Comparison of ENCODE assay signal across 29 mouse cellular contexts in the genomic region with DNA sequence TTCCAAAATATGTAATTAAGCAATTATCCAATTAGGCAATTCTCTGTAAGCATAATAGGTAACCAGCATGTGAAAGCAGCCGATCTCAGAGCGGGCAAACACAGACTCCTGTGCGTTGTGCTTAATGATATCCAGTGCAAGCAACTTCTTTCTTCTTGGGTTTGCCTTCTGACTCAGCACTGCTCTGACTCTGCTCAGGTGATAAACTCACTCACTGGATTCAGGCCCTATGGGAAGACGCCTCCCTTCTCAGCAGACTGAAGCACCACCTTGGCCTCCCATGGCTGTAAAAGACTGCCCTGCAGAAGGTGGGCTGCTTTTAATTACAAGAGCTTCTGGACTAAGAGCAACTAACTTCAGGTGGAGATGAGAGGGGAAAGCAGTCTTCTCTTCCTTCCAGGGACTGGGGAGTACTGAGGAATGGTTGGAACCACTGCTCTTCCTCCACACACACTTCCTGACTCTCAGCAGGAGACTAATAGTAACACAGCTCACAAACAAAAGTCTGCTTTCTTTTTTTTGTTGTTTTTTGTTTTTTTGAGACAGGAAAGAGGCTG. TPM values are rescaled to one million over a fixed set of nuclear protein-coding genes. Genes with fewer than 3 reads are reported as not detected.
DNase-seq lines count a peak whose midpoint lies in the region; ATAC-seq lines count a peak whose summit lies in the region.
"Had no signal": no experiment of that assay in that cellular context is flagged by ENCODE, and none has a peak within 500 bp of the region (broad histone marks: within the 10 kb centered on the region; RNA-seq: fewer than 3 reads in every experiment).

No protein-coding gene starts in this region.

- no peaks in the 10 kb centered on the region for H3K9me3 ChIP-seq in heart, embryonic 10.5 days
- H3K9me3 ChIP-seq in liver, embryonic 12.5 days (replicated peaks) = no peaks in the 10 kb centered on the region
- H3K9me3 ChIP-seq in embryonic facial prominence, embryonic 10.5 days = no peaks in the 10 kb centered on the region
- H3K9me3 ChIP-seq: forebrain, embryonic 10.5 days; G1E; heart, embryonic 15.5 days; liver, embryonic 13.5 days; lung, embryonic 15.5 days; neural tube, embryonic 12.5 days had no signal

- peaks cover 36% of the 10 kb centered on the region for H3K4me1 ChIP-seq in heart, embryonic 10.5 days
- peaks cover 36% of the 10 kb centered on the region for H3K4me1 ChIP-seq in liver, embryonic 12.5 days
- peaks cover 27% of the 10 kb centered on the region for H3K4me1 ChIP-seq in embryonic facial prominence, embryonic 10.5 days
- H3K4me1 ChIP-seq: neural tube, embryonic 12.5 days had no signal

- H3K36me3 ChIP-seq in heart, embryonic 10.5 days = no peaks in the 10 kb centered on the region
- H3K36me3 ChIP-seq in liver, embryonic 12.5 days = no peaks in the 10 kb centered on the region
- no peaks in the 10 kb centered on the region for H3K36me3 ChIP-seq in embryonic facial prominence, embryonic 10.5 days (replicated peaks)
- H3K36me3 ChIP-seq: forebrain, embryonic 10.5 days; G1E; heart, embryonic 15.5 days; liver, embryonic 13.5 days; lung, embryonic 15.5 days had no signal

- peak overlapping the region; percentile 49; the same call in 1 of the 2 replicates for H3K27ac ChIP-seq in heart, embryonic 10.5 days
- peak overlapping the region; percentile 58; the same call in 1 of the 2 replicates for H3K27ac ChIP-seq in liver, embryonic 12.5 days
- peak overlapping the region; percentile 35; the same call in 1 of the 2 replicates for H3K27ac ChIP-seq in embryonic facial prominence, embryonic 10.5 days (replicated peaks)
- H3K27ac ChIP-seq: forebrain, embryonic 10.5 days; kidney, postnatal 0 days; liver, embryonic 13.5 days; lung, embryonic 15.5 days; neural tube, embryonic 12.5 days had no signal

- DNase-seq in heart, embryonic 10.5 days (ENCODE audit: low spot score) = no peak
- DNase-seq in heart, postnatal 14 days = no peak
- no peak for DNase-seq in liver
- DNase-seq in embryonic facial prominence, embryonic 10.5 days (ENCODE audit: low spot score) = no peak
- peak; percentile 44 for DNase-seq in yolk sac, embryonic 10.5 days (ENCODE audit: low spot score)
- DNase-seq in testis, postnatal 14 days (ENCODE audit: low spot score) = no peak
- no peak for DNase-seq in cerebellum, adult 9-10 months
- DNase-seq: adrenal gland, postnatal 10 days; cerebellum, adult 9-11 months; gastrocnemius, postnatal 25 days; heart, adult 18-20 months; kidney, adult 2 months; layer of hippocampus, adult 9-11 months; left cerebral cortex, postnatal 4 days; liver, embryonic 13.5 days; lung, postnatal 4 days; midbrain, embryonic 14.5 days; right cerebral cortex, postnatal 14 days; spleen, adult 18-20 months; thymus, adult 18-20 months; thymus, postnatal 36 days had no signal

- H3K27me3 ChIP-seq in heart, embryonic 10.5 days (ENCODE audit: insufficient read depth, poor library complexity, severe bottlenecking) = 0 out of 2 replicates have a peak, but pooled peaks cover 2% of the 10 kb centered on the region
- H3K27me3 ChIP-seq in liver, embryonic 12.5 days (replicated peaks) = no peaks in the 10 kb centered on the region
- no peaks in the 10 kb centered on the region for H3K27me3 ChIP-seq in embryonic facial prominence, embryonic 10.5 days (replicated peaks; ENCODE audit: low read depth, poor library complexity, severe bottlenecking)
- H3K27me3 ChIP-seq: heart, embryonic 15.5 days; liver, embryonic 13.5 days; lung, embryonic 15.5 days; neural tube, embryonic 12.5 days had no signal

- no peak overlapping the region for H3K4me2 ChIP-seq in liver, embryonic 12.5 days
- H3K4me2 ChIP-seq: heart, embryonic 15.5 days; liver, embryonic 13.5 days; lung, embryonic 15.5 days; neural tube, embryonic 12.5 days had no signal

- no peak for ATAC-seq in liver, embryonic 12.5 days

- 70% methylated on average over 4 of the region's 4 CpGs for WGBS in heart, embryonic 10.5 days
- 58% methylated on average over 4 of the region's 4 CpGs for WGBS in liver, embryonic 12.5 days (ENCODE audit: insufficient replicate concordance)
- WGBS in embryonic facial prominence, embryonic 10.5 days = 65% methylated on average over 4 of the region's 4 CpGs

- intact Hi-C loops in heart, postnatal 14 days (cut with DNase I) = no loop called here

- H3K9ac ChIP-seq in liver, embryonic 12.5 days = no peak overlapping the region
- H3K9ac ChIP-seq: heart, embryonic 15.5 days; liver, embryonic 13.5 days; lung, embryonic 15.5 days; neural tube, embryonic 12.5 days had no signal

- H3K4me3 ChIP-seq in heart, embryonic 10.5 days = no peak overlapping the region
- no peak overlapping the region for H3K4me3 ChIP-seq in liver, embryonic 12.5 days
- no peak overlapping the region for H3K4me3 ChIP-seq in embryonic facial prominence, embryonic 10.5 days
- H3K4me3 ChIP-seq: forebrain, embryonic 10.5 days; heart, embryonic 15.5 days; liver, embryonic 13.5 days; lung, embryonic 15.5 days; neural tube, embryonic 12.5 days had no signal

RNA-seq across cellular contexts. Expression of a gene that starts 36.8 kb away (rescaled TPM):
- polyA plus RNA-seq in heart, embryonic 10.5 days (2016; fragmentation: Nextera tagmentation; extraction: Ambion mirVana) = 0.31 and 0.74 TPM in 2 replicates
- 1 to 10 TPM in 1 of 2 experiments, under 1 TPM in 1; 0.07 to 1.5 TPM for total RNA-seq in heart, postnatal 14 days (2021)
- 1.2 and 1.4 TPM in 2 replicates for polyA plus RNA-seq in liver, embryonic 12.5 days (2016; fragmentation: Nextera tagmentation; extraction: Ambion mirVana)
- 2.3 and 3.3 TPM in 2 replicates for polyA plus RNA-seq in embryonic facial prominence, embryonic 10.5 days (2016; fragmentation: Nextera tagmentation; extraction: Ambion mirVana)
- total RNA-seq: common myeloid progenitor, adult 5-6 weeks had no signal

RNA-seq across cellular contexts. Expression of a gene that starts 40.9 kb away (rescaled TPM):
- 7.3 and 8.5 TPM in 2 replicates for polyA plus RNA-seq in heart, embryonic 10.5 days (2016; fragmentation: Nextera tagmentation; extraction: Ambion mirVana)
- 1 to 10 TPM; 5.8 to 8.8 TPM for total RNA-seq in heart, postnatal 14 days (2021)
- 2.9 and 4.3 TPM in 2 replicates for polyA plus RNA-seq in liver, embryonic 12.5 days (2016; fragmentation: Nextera tagmentation; extraction: Ambion mirVana)
- polyA plus RNA-seq in embryonic facial prominence, embryonic 10.5 days (2016; fragmentation: Nextera tagmentation; extraction: Ambion mirVana) = 12.7 and 15.7 TPM in 2 replicates
